ENCODE assay signal across 8 mouse cellular contexts in genomic region chr13:112993531-112994152, GRCm38 (mm10). TPM values are rescaled to one million over a fixed set of nuclear protein-coding genes. Genes with fewer than 3 reads are reported as not detected.
DNase-seq lines count a peak whose midpoint lies in the region; ATAC-seq and TF ChIP-seq lines count a peak whose summit lies in the region.

Gene Mcidas, plus strand, starts transcription at chr13:112993845.

- WGBS in embryonic facial prominence, embryonic 15.5 days = under 1% methylated on average over 63 of the region's 63 CpGs
- under 1% methylated on average over 63 of the region's 63 CpGs for WGBS in intestine, embryonic 15.5 days
- under 1% methylated on average over 55 of the region's 63 CpGs for WGBS in lung, embryonic 16.5 days
- under 1% methylated on average over 63 of the region's 63 CpGs for WGBS in small intestine, adult 2 months

- peaks cover 0 to 2% of the 10 kb centered on the region in 2 experiments; a peak in 1 of 4 replicates for H3K4me1 ChIP-seq in ES-E14 (ENCODE audit: control insufficient read depth in 2 of 2, insufficient read depth in 2 of 2, low read length in 2 of 2, poor library complexity in 1 of 2)
- H3K4me1 ChIP-seq in embryonic facial prominence, embryonic 15.5 days = peaks cover 35% of the 10 kb centered on the region
- H3K4me1 ChIP-seq in intestine, embryonic 15.5 days (replicated peaks) = peaks cover 28% of the 10 kb centered on the region
- peaks cover 31% of the 10 kb centered on the region for H3K4me1 ChIP-seq in lung, embryonic 16.5 days (replicated peaks; ENCODE audit: control insufficient read depth, insufficient read depth, low read length)
- H3K4me1 ChIP-seq in small intestine, adult 2 months (ENCODE audit: control insufficient read depth, insufficient read depth, insufficient read length, low read length) = peaks cover 19% of the 10 kb centered on the region

- no peak for TF ChIP-seq CTCF in small intestine, adult 2 months (IDR thresholded peaks at IDR 0.05; ENCODE audit: extremely low read depth, insufficient read length, insufficient replicate concordance, low read depth, low read length)

- peak within 1 kb of the TSS; percentile 72 to 79 for H3K4me3 ChIP-seq in ES-E14 (ENCODE audit: insufficient read depth in 1 of 2, low read depth in 1 of 2, low read length in 2 of 2, poor library complexity in 1 of 2, severe bottlenecking in 1 of 2)
- peak within 1 kb of the TSS; percentile 42 for H3K4me3 ChIP-seq in embryonic facial prominence, embryonic 15.5 days (replicated peaks)
- peak within 1 kb of the TSS; percentile 41 for H3K4me3 ChIP-seq in intestine, embryonic 15.5 days (replicated peaks)
- H3K4me3 ChIP-seq in lung, embryonic 16.5 days (ENCODE audit: low read length) = peak within 1 kb of the TSS; percentile 49
- peak within 1 kb of the TSS; percentile 43 for H3K4me3 ChIP-seq in small intestine, adult 2 months (ENCODE audit: low read depth, low read length)

- H3K27ac ChIP-seq in ES-E14 (ENCODE audit: insufficient read depth, low read depth, low read length, poor library complexity, severe bottlenecking) = no peak within 1 kb of the TSS
- H3K27ac ChIP-seq in embryonic facial prominence, embryonic 15.5 days (replicated peaks) = no peak within 1 kb of the TSS
- no peak within 1 kb of the TSS for H3K27ac ChIP-seq in intestine, embryonic 15.5 days
- H3K27ac ChIP-seq in lung, embryonic 16.5 days (ENCODE audit: low read length) = peak within 1 kb of the TSS; percentile 8; the same call in 1 of the 2 replicates
- no peak within 1 kb of the TSS for H3K27ac ChIP-seq in small intestine, adult 2 months (ENCODE audit: insufficient read depth, low read depth, low read length)

- in situ Hi-C loops in ES-E14 (cut with MboI; ENCODE audit: low sequenced_read_pairs in 2 of 2, unreplicated experiment in 2 of 2) = no loop called here

- H3K27me3 ChIP-seq in embryonic facial prominence, embryonic 15.5 days = peaks cover 93% of the 10 kb centered on the region
- H3K27me3 ChIP-seq in intestine, embryonic 15.5 days (replicated peaks) = peaks cover 88% of the 10 kb centered on the region
- peaks cover 90% of the 10 kb centered on the region for H3K27me3 ChIP-seq in lung, embryonic 16.5 days (ENCODE audit: control insufficient read depth, insufficient read depth, low read depth, low read length)
- H3K27me3 ChIP-seq in small intestine, adult 2 months (ENCODE audit: control insufficient read depth, insufficient read depth, low read length) = peaks cover 48% of the 10 kb centered on the region

- TF ChIP-seq POLR2A in small intestine, adult 2 months (IDR thresholded peaks at IDR 0.05; ENCODE audit: low read depth, low read length) = no peak

- peak within 1 kb of the TSS; percentile 70 for H3K4me2 ChIP-seq in embryonic facial prominence, embryonic 15.5 days (replicated peaks)
- H3K4me2 ChIP-seq in intestine, embryonic 15.5 days (replicated peaks) = peak within 1 kb of the TSS; percentile 93
- H3K4me2 ChIP-seq in lung, embryonic 16.5 days (ENCODE audit: low read depth, low read length) = peak within 1 kb of the TSS; percentile 77

- H3K9ac ChIP-seq in ES-E14 (ENCODE audit: insufficient read depth, low read depth, low read length, poor library complexity, severe bottlenecking) = peak within 1 kb of the TSS; percentile 64
- no peak within 1 kb of the TSS for H3K9ac ChIP-seq in embryonic facial prominence, embryonic 15.5 days
- peak within 1 kb of the TSS; percentile 32 for H3K9ac ChIP-seq in intestine, embryonic 15.5 days
- peak within 1 kb of the TSS; percentile 55 for H3K9ac ChIP-seq in lung, embryonic 16.5 days (ENCODE audit: low read length)

- H3K36me3 ChIP-seq in ES-E14 (ENCODE audit: control insufficient read depth, insufficient read depth, low read length, poor library complexity, severe bottlenecking) = peaks cover 3% of the 10 kb centered on the region; the same call in 1 of the 2 replicates
- no peaks in the 10 kb centered on the region for H3K36me3 ChIP-seq in embryonic facial prominence, embryonic 15.5 days
- no peaks in the 10 kb centered on the region for H3K36me3 ChIP-seq in intestine, embryonic 15.5 days
- no peaks in the 10 kb centered on the region for H3K36me3 ChIP-seq in lung, embryonic 16.5 days (ENCODE audit: control insufficient read depth, insufficient read depth, low read length)
- no peaks in the 10 kb centered on the region for H3K36me3 ChIP-seq in small intestine, adult 2 months (ENCODE audit: control insufficient read depth, insufficient read depth, low read length)

- H3K9me3 ChIP-seq in ES-E14 (ENCODE audit: control insufficient read depth, insufficient read depth, low read depth, low read length) = no peaks in the 10 kb centered on the region
- H3K9me3 ChIP-seq in embryonic facial prominence, embryonic 15.5 days (replicated peaks) = no peaks in the 10 kb centered on the region
- no peaks in the 10 kb centered on the region for H3K9me3 ChIP-seq in intestine, embryonic 15.5 days
- H3K9me3 ChIP-seq in lung, embryonic 16.5 days (ENCODE audit: control insufficient read depth, low read length) = no peaks in the 10 kb centered on the region

- peak; percentile 21 for ATAC-seq in CD4-positive, CD25-positive, alpha-beta regulatory T cell, adult 4 months
- ATAC-seq in embryonic facial prominence, embryonic 15.5 days (ENCODE audit: insufficient number of reproducible peaks, low FRiP score, low TSS enrichment, low read depth) = peak; percentile 37; the same call in 1 of the 2 replicates
- peak; percentile 42 for ATAC-seq in intestine, embryonic 15.5 days
- peak; percentile 49 for ATAC-seq in lung, embryonic 16.5 days (ENCODE audit: low read depth)

- no peak for DNase-seq in ES-E14 (ENCODE audit: low read depth, low spot score)
- no peak for DNase-seq in spleen, postnatal 14 days (ENCODE audit: low spot score in 2 of 2)
- DNase-seq in gastrocnemius, adult 8-10 months (ENCODE audit: low spot score in 2 of 2) = no peak

TF ChIP-seq in ES-E14, 5 proteins besides CTCF, POLR2A, EP300 and RAD21:
- TF ChIP-seq ZC3H11A (IDR thresholded peaks at IDR 0.05; ENCODE audit: borderline replicate concordance, low read depth, low read length) (no peak), ZNF384 (IDR thresholded peaks at IDR 0.05; ENCODE audit: low read depth, low read length) (no peak), HCFC1 (IDR thresholded peaks at IDR 0.05; ENCODE audit: borderline replicate concordance, insufficient read depth, low read length) (no peak), CHD2 (IDR thresholded peaks at IDR 0.05; ENCODE audit: low read depth, low read length) (no peak), MAFK (IDR thresholded peaks at IDR 0.05; ENCODE audit: insufficient read depth, low read depth, low read length) (no peak)

RNA-seq across cellular contexts. Expression of gene Mcidas, which starts in this region (rescaled TPM):
- polyA plus RNA-seq in CD4-positive, CD25-positive, alpha-beta regulatory T cell, adult 4 months (2017; shearing (Covaris generic)) = under 1 TPM in 1 of 2 experiments, not detected in 1; 0.13 TPM
- total RNA-seq in ES-E14 (2012; rRNA removed) = not detected in 2 replicates
- polyA plus RNA-seq in embryonic facial prominence, embryonic 15.5 days (2015; fragmentation: Nextera tagmentation; extraction: Ambion mirVana) = 5.6 and 14.0 TPM in 2 replicates
- 0.09 TPM in 1 of 2 replicates, not detected in the other for polyA plus RNA-seq in intestine, embryonic 15.5 days (2015; fragmentation: Nextera tagmentation; extraction: Ambion mirVana)
- polyA plus RNA-seq in lung, embryonic 16.5 days (2015; fragmentation: Nextera tagmentation; extraction: Ambion mirVana) = 9.3 and 9.9 TPM in 2 replicates
- not detected in 2 replicates for polyA plus RNA-seq in small intestine, adult 2 months (2012; rRNA removed)
- not detected for total RNA-seq in gastrocnemius, adult 8-10 months (2022)

Comparison
In these comparisons a context has a peak if more than half of its experiments do, and no peak if none do; other contexts are left out.
1. Peak in ATAC-seq in CD4-positive, CD25-positive, alpha-beta regulatory T cell, adult 4 months; RNA of the gene not detected or under 1 TPM.
2. Peak in ATAC-seq, H3K4me3 ChIP-seq, H3K9ac ChIP-seq and H3K4me2 ChIP-seq in intestine, embryonic 15.5 days; RNA of the gene not detected or under 1 TPM.